Mouse (Mus musculus) heart, adult 8-10 months (tissue): ENCODE measurements around the gene Gm13420. TPM values are rescaled to one million over a fixed set of nuclear protein-coding genes. Genes with fewer than 3 reads are reported as not detected.

Experiments used
- DNase-seq: peaks from one replicate; pipeline ENCODE4 v3.0.0; 2022; ENCODE audit warnings: low spot score
- total RNA-seq, 4 experiments: library from RNA; stranded (reverse); gene quantifications; 2 replicates each; pipeline ENCODE4 v1.2.4; 2022

The Gm13420 gene
- total RNA-seq, 4 experiments from 2014 or later = not detected

- DNase-seq = no peak
These were observed 49.3 kb downstream of the Gm13420 start for GRCm38 (mm10) chr2:29702189-29702588.

- DNase-seq = no peak
These were observed 50.1 kb downstream of the Gm13420 start for GRCm38 (mm10) chr2:29701393-29701792.

- DNase-seq = no peak
These were observed 50.6 kb downstream of the Gm13420 start for GRCm38 (mm10) chr2:29700898-29701297.

- DNase-seq = no peak
These were observed 52.8 kb downstream of the Gm13420 start for GRCm38 (mm10) chr2:29698421-29699290.

GRCm38 (mm10) chr2:29696207-29696800 lies 55.2 kb downstream of the Gm13420 start:
- no peak for DNase-seq

Other genes with a start within 250 kb of the Gm13420 start
- 100 to 1,000 TPM in 3 of 4 experiments, 10 to 100 TPM in 1; 98.1 to 113 (median 107) TPM for gene Rapgef1, start 132.0 kb downstream of the Gm13420 start, total RNA-seq
- not detected for gene Gm13547, start 7.6 kb upstream of the Gm13420 start, total RNA-seq
- gene Coq4, start 35.8 kb upstream of the Gm13420 start, total RNA-seq = 10 to 100 TPM; 18.7 to 26.4 (median 20.8) TPM
- 10 to 100 TPM; 38.6 to 47.6 (median 42.0) TPM for gene Trub2, start 36.8 kb upstream of the Gm13420 start, total RNA-seq
- gene Slc27a4, start 50.9 kb upstream of the Gm13420 start, total RNA-seq = 10 to 100 TPM; 13.4 to 18.7 (median 16.4) TPM
- 10 to 100 TPM; 33.2 to 37.6 (median 37.1) TPM for gene Urm1, start 68.4 kb upstream of the Gm13420 start, total RNA-seq
- gene Cercam, start 117.5 kb upstream of the Gm13420 start, total RNA-seq = 1 to 10 TPM; 2.7 to 3.6 (median 3.1) TPM
- gene Odf2, start 137.5 kb upstream of the Gm13420 start, total RNA-seq = 10 to 100 TPM; 17.0 to 28.1 (median 19.8) TPM
- gene Gle1, start 183.7 kb upstream of the Gm13420 start, total RNA-seq = 10 to 100 TPM; 21.4 to 26.2 (median 24.5) TPM
- gene Sptan1, start 213.9 kb upstream of the Gm13420 start, total RNA-seq = 100 to 1,000 TPM; 137 to 180 (median 163) TPM